Mouse (Mus musculus) heart, embryonic 11.5 days (tissue): ENCODE results near the gene Tcirg1. TPM values are rescaled to one million over a fixed set of nuclear protein-coding genes. Genes with fewer than 3 reads are reported as not detected.
A peak's percentile ranks its signal among the peaks of the same experiment; 100 is the strongest.

Experiments
- ATAC-seq: fragments of 200-750 bp; cut with Nextera tagmentation; replicated peaks from 2 replicates; pipeline ENCODE4 v1.8.0; 2017; ENCODE audit warnings: moderate library complexity; ENCODE audit not compliant: insufficient number of reproducible peaks, low FRiP score, low TSS enrichment
- H3K27ac ChIP-seq: fragments of 300-500 bp; sonication (generic); 2 replicates; pipeline ENCODE4 v1.5.1; 2014; ENCODE audit warnings: mild to moderate bottlenecking, low read depth, low read length
- H3K27me3 ChIP-seq: fragments of 300-500 bp; sonication (generic); 2 replicates; pipeline ENCODE4 v1.6.1; 2014; ENCODE audit warnings: mild to moderate bottlenecking, low read length, mixed read lengths; ENCODE audit not compliant: control insufficient read depth, insufficient read depth
- H3K36me3 ChIP-seq: fragments of 300-500 bp; sonication (generic); 2 replicates; pipeline ENCODE4 v1.6.1; 2014; ENCODE audit warnings: mild to moderate bottlenecking, low read length, moderate library complexity, mixed read lengths; ENCODE audit not compliant: control insufficient read depth, insufficient read depth
- H3K4me1 ChIP-seq: fragments of 300-500 bp; sonication (generic); 2 replicates; pipeline ENCODE4 v1.6.1; 2014; ENCODE audit warnings: low read length; ENCODE audit not compliant: control insufficient read depth, insufficient read depth
- H3K4me2 ChIP-seq: fragments of 300-500 bp; sonication (generic); 2 replicates; pipeline ENCODE4 v1.6.1; 2014; ENCODE audit warnings: mild to moderate bottlenecking, moderate library complexity
- H3K4me3 ChIP-seq: fragments of 300-500 bp; sonication (generic); 2 replicates; pipeline ENCODE4 v1.5.1; 2014; ENCODE audit warnings: low read depth, low read length
- H3K9ac ChIP-seq: fragments of 300-500 bp; sonication (generic); 2 replicates; pipeline ENCODE4 v1.6.1; 2014; ENCODE audit warnings: mild to moderate bottlenecking, low read depth, low read length, moderate library complexity
- H3K9me3 ChIP-seq: fragments of 300-500 bp; sonication (generic); replicated peaks from 2 replicates; pipeline ENCODE4 v1.6.1; 2016; ENCODE audit warnings: low read length; ENCODE audit not compliant: control insufficient read depth
- WGBS: fragments of 180-500 bp; shearing (Covaris S2); extraction: QIAGEN DNeasy Blood & Tissue Kit; methylation state at CpG from one replicate; pipeline ENCODE4 v1.1.7; 2014; ENCODE audit not compliant: insufficient replicate concordance; 5-methylcytosine and 5-hydroxymethylcytosine counted together
- polyA plus RNA-seq: library from polyadenylated mRNA; unstranded; fragments of >200 nt; fragmentation: Nextera tagmentation; extraction: Ambion mirVana; gene quantifications from 2 replicates; pipeline ENCODE4 v1.2.1, GENCODE M21; 2014

Tcirg1 gene
- polyA plus RNA-seq = 16.2 and 18.7 TPM in 2 replicates

DNA sequence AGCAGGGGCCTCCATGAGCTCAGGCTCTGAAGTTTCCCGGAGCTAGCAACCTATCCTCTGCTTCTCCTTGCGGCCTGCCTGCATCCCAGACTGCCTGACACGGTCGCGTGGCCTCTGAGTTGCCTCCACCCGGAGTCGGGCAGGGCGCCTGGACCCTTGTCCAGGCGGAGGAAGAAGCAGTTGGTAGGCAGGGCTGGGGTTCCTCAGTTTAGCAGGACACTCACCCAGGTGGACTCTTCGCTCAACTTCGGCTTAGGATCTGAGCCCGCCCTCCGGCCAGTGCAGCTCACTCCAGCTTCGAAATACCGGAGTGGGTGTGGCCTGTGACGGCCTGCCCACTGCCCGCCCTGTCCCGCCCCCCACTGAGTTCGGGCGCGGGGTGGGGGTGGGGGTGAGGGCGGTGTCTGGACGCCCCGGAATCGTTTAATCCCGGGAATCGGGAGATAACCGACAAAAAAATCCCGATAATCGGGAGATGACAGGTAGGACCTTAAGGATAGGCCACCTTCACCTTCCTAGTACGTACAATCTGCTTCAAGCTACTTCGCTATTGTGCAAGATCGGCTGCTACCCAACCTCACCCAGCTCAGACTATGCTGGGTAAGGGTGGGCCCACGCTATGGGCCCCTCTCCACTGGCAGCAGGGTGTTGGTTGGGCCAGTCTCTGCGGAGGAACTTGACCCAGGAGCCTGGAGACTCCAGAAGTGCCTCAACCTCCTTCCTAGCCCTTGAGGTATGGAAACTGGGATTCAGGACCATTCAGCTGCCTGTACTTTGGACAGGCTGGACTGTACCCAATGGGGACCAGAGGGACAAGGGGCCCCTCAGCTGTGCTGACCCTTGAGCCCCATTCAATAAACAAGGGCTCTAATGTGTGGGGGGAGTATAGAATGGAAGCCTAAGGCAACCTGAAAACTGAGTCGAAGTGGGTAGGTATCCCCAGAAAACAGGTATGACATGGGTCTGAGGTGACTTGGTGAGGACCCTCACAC, at the start of gene Tcirg1:
Gene Tcirg1, minus strand, starts transcription at position 339 of the 992 bp plus-strand sequence.
- 0 out of 2 replicates have a peak, but pooled peaks cover 5% of the 10 kb centered on the region for H3K36me3 ChIP-seq
- no peaks in the 10 kb centered on the region for H3K27me3 ChIP-seq
- peak; percentile 81 for ATAC-seq
- H3K9me3 ChIP-seq = no peaks in the 10 kb centered on the region
- 4% methylated on average over 36 of the region's 36 CpGs for WGBS
- peak within 1 kb of the TSS; percentile 60 for H3K4me3 ChIP-seq
- peak within 1 kb of the TSS; percentile 90 for H3K4me2 ChIP-seq
- peak within 1 kb of the TSS; percentile 80 for H3K27ac ChIP-seq
- H3K9ac ChIP-seq = peak within 1 kb of the TSS; percentile 72
- H3K4me1 ChIP-seq = peaks cover 30% of the 10 kb centered on the region

DNA sequence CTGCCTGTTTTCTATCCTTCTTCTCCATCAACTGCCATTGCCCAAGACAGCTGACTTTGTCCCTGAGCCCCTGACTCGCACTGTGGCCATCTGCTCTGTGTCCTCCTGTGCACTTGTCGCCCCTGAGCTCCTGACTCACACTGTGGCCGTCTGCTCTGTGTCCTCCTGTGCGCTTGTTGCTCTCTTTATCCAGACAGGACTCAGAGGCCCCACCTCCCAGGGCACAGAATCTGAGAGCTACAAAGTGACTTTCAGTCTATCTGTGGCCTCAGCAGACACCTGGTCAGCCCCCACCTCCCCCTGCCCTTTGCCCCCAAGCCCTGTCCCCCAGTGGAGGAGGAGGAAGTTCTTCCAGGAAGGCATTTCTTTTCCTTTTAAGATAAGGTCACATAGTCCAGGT, 48.9 kb upstream of the Tcirg1 start:
- H3K4me2 ChIP-seq = no peak overlapping the region
- no peak overlapping the region for H3K9ac ChIP-seq
- H3K36me3 ChIP-seq = no peaks in the 10 kb centered on the region
- H3K4me1 ChIP-seq = no peaks in the 10 kb centered on the region
- WGBS = 32% methylated on average over 4 of the region's 4 CpGs
- H3K27me3 ChIP-seq = peaks cover 3% of the 10 kb centered on the region; the same call in 1 of the 2 replicates
- no peak overlapping the region for H3K27ac ChIP-seq
- no peaks in the 10 kb centered on the region for H3K9me3 ChIP-seq
- H3K4me3 ChIP-seq = no peak overlapping the region
- ATAC-seq = no peak

- Histone ChIP-seq H3K4me1 (no peaks in the 10 kb centered on the region), H3K4me3 (no peak overlapping the region), H3K27ac (no peak overlapping the region), H3K4me2 (no peak overlapping the region), H3K27me3 (peaks cover 3% of the 10 kb centered on the region; the same call in 1 of the 2 replicates), H3K9me3 (no peaks in the 10 kb centered on the region), H3K9ac (no peak overlapping the region), H3K36me3 (no peaks in the 10 kb centered on the region)
- 72% methylated on average over 3 of the region's 3 CpGs for WGBS
- no peak for ATAC-seq
These were observed 48.1 kb upstream of the Tcirg1 start for GRCm38 (mm10) chr19:3955033-3955432.

GRCm38 (mm10) chr19:3952099-3952498, 45.2 kb upstream of the Tcirg1 start:
- no peak overlapping the region for H3K27ac ChIP-seq

DNA sequence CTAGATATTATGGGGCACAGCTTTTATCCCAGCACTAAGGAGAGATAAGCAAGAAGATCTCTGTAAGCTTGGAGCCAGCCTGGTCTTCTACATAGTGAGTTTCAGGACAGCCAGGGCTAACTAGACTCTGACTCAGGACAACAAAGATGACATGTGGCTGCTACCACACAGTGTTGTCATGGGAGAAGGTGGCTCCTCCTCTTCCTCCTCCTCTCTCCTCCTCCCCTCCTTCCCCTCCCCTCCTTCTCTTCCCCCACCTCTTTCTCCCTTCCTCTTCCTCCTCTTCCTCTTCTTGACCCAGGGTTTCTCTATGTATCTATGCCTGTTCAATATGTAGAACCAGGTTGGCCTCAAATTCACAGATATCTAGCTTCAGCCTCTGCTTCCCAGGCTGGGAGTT, 44.5 kb upstream of the Tcirg1 start:
- Histone ChIP-seq H3K4me3 (no peak overlapping the region), H3K27ac (no peak overlapping the region), H3K36me3 (no peaks in the 10 kb centered on the region), H3K27me3 (no peaks in the 10 kb centered on the region), H3K4me2 (no peak overlapping the region), H3K9ac (no peak overlapping the region), H3K9me3 (no peaks in the 10 kb centered on the region), H3K4me1 (no peaks in the 10 kb centered on the region)
- ATAC-seq = no peak

More at GRCm38 (mm10) chr19:3952099-3952498, 45.2 kb upstream of the Tcirg1 start:
- Histone ChIP-seq H3K4me3 (no peak overlapping the region), H3K4me2 (no peak overlapping the region), H3K9ac (no peak overlapping the region), H3K4me1 (no peaks in the 10 kb centered on the region), H3K27me3 (no peaks in the 10 kb centered on the region), H3K9me3 (no peaks in the 10 kb centered on the region), H3K36me3 (no peaks in the 10 kb centered on the region)
- 23% methylated on average over 1 of the region's 1 CpGs for WGBS
- no peak for ATAC-seq

GRCm38 (mm10) chr19:3950331-3950730, 43.4 kb upstream of the Tcirg1 start:
- ATAC-seq = no peak
- no peaks in the 10 kb centered on the region for H3K9me3 ChIP-seq
- no peak overlapping the region for H3K4me2 ChIP-seq
- H3K27me3 ChIP-seq = no peaks in the 10 kb centered on the region
- H3K4me1 ChIP-seq = peaks cover 5% of the 10 kb centered on the region; the same call in 1 of the 2 replicates
- WGBS = 73% methylated on average over 3 of the region's 3 CpGs
- no peak overlapping the region for H3K4me3 ChIP-seq
- no peak overlapping the region for H3K9ac ChIP-seq
- H3K27ac ChIP-seq = no peak overlapping the region
- H3K36me3 ChIP-seq = no peaks in the 10 kb centered on the region; the same call in 1 of the 2 replicates

DNA sequence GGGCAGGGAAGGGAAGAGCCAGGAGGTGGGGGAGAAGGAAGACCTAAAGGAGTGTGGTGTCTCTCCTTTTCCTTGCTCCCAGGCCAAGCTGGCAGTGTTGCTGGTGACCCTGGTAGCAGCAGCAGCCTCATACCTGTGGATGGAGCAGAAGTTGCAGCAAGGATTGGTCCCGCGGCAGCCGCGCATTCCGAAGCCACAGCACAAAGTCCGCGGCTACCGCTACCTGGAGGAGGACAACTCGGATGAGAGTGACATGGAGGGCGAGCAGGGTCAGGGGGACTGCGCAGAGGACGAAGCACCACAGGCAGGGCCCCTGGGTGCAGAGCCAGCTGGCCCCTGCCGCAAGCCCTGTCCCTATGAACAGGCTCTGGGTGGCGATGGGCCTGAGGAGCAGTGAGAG, 41.6 kb upstream of the Tcirg1 start:
- Histone ChIP-seq H3K4me1 (peaks cover 5% of the 10 kb centered on the region; the same call in 1 of the 2 replicates), H3K4me2 (no peak overlapping the region), H3K27me3 (peaks cover 7% of the 10 kb centered on the region; the same call in 1 of the 2 replicates), H3K27ac (no peak overlapping the region), H3K9me3 (no peaks in the 10 kb centered on the region), H3K36me3 (no peaks in the 10 kb centered on the region; the same call in 1 of the 2 replicates), H3K9ac (no peak overlapping the region), H3K4me3 (no peak overlapping the region)
- ATAC-seq = no peak
- 60% methylated on average over 14 of the region's 14 CpGs for WGBS

- ATAC-seq = no peak
- H3K4me3 ChIP-seq = no peak overlapping the region
- H3K36me3 ChIP-seq = no peaks in the 10 kb centered on the region; the same call in 1 of the 2 replicates
- H3K27ac ChIP-seq = no peak overlapping the region
- WGBS = 67% methylated on average over 3 of the region's 3 CpGs
- H3K27me3 ChIP-seq = peaks cover 11% of the 10 kb centered on the region; the same call in 1 of the 2 replicates
- no peaks in the 10 kb centered on the region for H3K9me3 ChIP-seq
- no peak overlapping the region for H3K4me2 ChIP-seq
- H3K4me1 ChIP-seq = peaks cover 5% of the 10 kb centered on the region; the same call in 1 of the 2 replicates
- H3K9ac ChIP-seq = no peak overlapping the region
These were observed 40.9 kb upstream of the Tcirg1 start for GRCm38 (mm10) chr19:3947813-3948212.
